ENCODE assay signal across 32 mouse cellular contexts in genomic region chr9:39707017-39707416, GRCm38 (mm10). TPM values are rescaled to one million over a fixed set of nuclear protein-coding genes. Genes with fewer than 3 reads are reported as not detected.
"Had no signal": no experiment of that assay in that cellular context is flagged by ENCODE, and none has a peak within 500 bp of the region (broad histone marks: within the 10 kb centered on the region; RNA-seq: fewer than 3 reads in every experiment).

Gene Olfr149, minus strand, starts transcription at chr9:39707117.

- H3K9me3 ChIP-seq: heart, embryonic 10.5 days; heart, embryonic 12.5 days; hindbrain, embryonic 10.5 days; hindbrain, embryonic 13.5 days; hindbrain, embryonic 15.5 days; intestine, embryonic 15.5 days; limb, embryonic 13.5 days; limb, embryonic 15.5 days; liver, embryonic 12.5 days had no signal

- H3K4me3 ChIP-seq: gastrocnemius, adult 2 months; heart, embryonic 10.5 days; heart, embryonic 12.5 days; hindbrain, embryonic 10.5 days; hindbrain, embryonic 13.5 days; hindbrain, embryonic 15.5 days; intestine, embryonic 15.5 days; layer of hippocampus, adult 2 months; left cerebral cortex, adult 2 months; limb, embryonic 13.5 days; limb, embryonic 15.5 days; liver, embryonic 12.5 days had no signal

- H3K4me2 ChIP-seq: heart, embryonic 12.5 days; hindbrain, embryonic 13.5 days; hindbrain, embryonic 15.5 days; intestine, embryonic 15.5 days; limb, embryonic 13.5 days; limb, embryonic 15.5 days; liver, embryonic 12.5 days had no signal

- H3K4me1 ChIP-seq: heart, embryonic 10.5 days; heart, embryonic 12.5 days; hindbrain, embryonic 10.5 days; hindbrain, embryonic 13.5 days; hindbrain, embryonic 15.5 days; intestine, embryonic 15.5 days; limb, embryonic 13.5 days; limb, embryonic 15.5 days; liver, embryonic 12.5 days had no signal

- H3K27me3 ChIP-seq: heart, embryonic 12.5 days; hindbrain, embryonic 13.5 days; hindbrain, embryonic 15.5 days; intestine, embryonic 15.5 days; limb, embryonic 13.5 days; limb, embryonic 15.5 days; liver, embryonic 12.5 days had no signal

- DNase-seq: gastrocnemius, adult 2 months; gastrocnemius, postnatal 10 days; gastrocnemius, postnatal 25 days; heart, adult 18-20 months; heart, postnatal 10 days; heart, postnatal 4 days; kidney, adult 18-20 months; kidney, adult 8-10 months; kidney, postnatal 10 days; kidney, postnatal 25 days; kidney, postnatal 4 days; left cerebral cortex, postnatal 4 days had no signal

- H3K9ac ChIP-seq: heart, embryonic 12.5 days; hindbrain, embryonic 13.5 days; hindbrain, embryonic 15.5 days; intestine, embryonic 15.5 days; limb, embryonic 13.5 days; limb, embryonic 15.5 days; liver, embryonic 12.5 days; liver, embryonic 14.5 days had no signal

- ATAC-seq: inflammation-experienced regulatory T-cells, adult 6 months; intestine, embryonic 15.5 days; intestine, postnatal 0 days; liver, embryonic 12.5 days had no signal

- H3K27ac ChIP-seq: gastrocnemius, adult 2 months; heart, embryonic 10.5 days; hindbrain, embryonic 10.5 days; hindbrain, embryonic 13.5 days; hindbrain, embryonic 15.5 days; intestine, embryonic 15.5 days; layer of hippocampus, adult 2 months; left cerebral cortex, adult 2 months; limb, embryonic 13.5 days; limb, embryonic 15.5 days; liver, embryonic 12.5 days; liver, embryonic 14.5 days had no signal

- H3K36me3 ChIP-seq: heart, embryonic 10.5 days; heart, embryonic 12.5 days; hindbrain, embryonic 10.5 days; hindbrain, embryonic 13.5 days; hindbrain, embryonic 15.5 days; intestine, embryonic 15.5 days; limb, embryonic 13.5 days; limb, embryonic 15.5 days; liver, embryonic 12.5 days had no signal

RNA-seq across cellular contexts. Expression of gene Olfr149, which starts in this region (rescaled TPM):
- polyA plus RNA-seq: heart, embryonic 10.5 days; heart, embryonic 12.5 days; heart, embryonic 14.5 days; heart, embryonic 16.5 days; hindbrain, embryonic 10.5 days; hindbrain, embryonic 13.5 days; hindbrain, embryonic 15.5 days; inflammation-experienced regulatory T-cells, adult 6 months; intestine, embryonic 15.5 days; intestine, postnatal 0 days; kidney, embryonic 14.5 days; kidney, embryonic 16.5 days; limb, embryonic 11.5 days; limb, embryonic 13.5 days; limb, embryonic 15.5 days; liver, adult 2 months; liver, embryonic 12.5 days; liver, embryonic 14.5 days had no signal
